Mouse (Mus musculus) embryonic facial prominence, embryonic 11.5 days (tissue): ENCODE measurements around the gene Stat2. TPM values are rescaled to one million over a fixed set of nuclear protein-coding genes. Genes with fewer than 3 reads are reported as not detected.

Experiments used
- ATAC-seq: fragments of 200-750 bp; cut with Nextera tagmentation; replicated peaks from 2 replicates; pipeline ENCODE4 v1.8.0; 2017; ENCODE audit warnings: low read depth; ENCODE audit not compliant: insufficient number of reproducible peaks, low FRiP score, low TSS enrichment
- DNase-seq: peaks from one replicate; pipeline ENCODE4 v3.0.0-alpha.2; 2015; ENCODE audit warnings: low spot score
- H3K27ac ChIP-seq: fragments of 300-500 bp; sonication (generic); replicated peaks from 2 replicates; pipeline ENCODE4 v1.5.1; 2014; ENCODE audit warnings: mild to moderate bottlenecking, low read depth, low read length, control low read depth
- H3K27me3 ChIP-seq: fragments of 300-500 bp; sonication (generic); 2 replicates; pipeline ENCODE4 v1.6.1; 2014; ENCODE audit warnings: mild to moderate bottlenecking, low read length, moderate library complexity, mixed read lengths; ENCODE audit not compliant: control insufficient read depth, insufficient read depth
- H3K36me3 ChIP-seq: fragments of 300-500 bp; sonication (generic); replicated peaks from 2 replicates; pipeline ENCODE4 v1.6.1; 2014; ENCODE audit warnings: low read depth, mild to moderate bottlenecking, low read length, moderate library complexity, mixed read lengths; ENCODE audit not compliant: control insufficient read depth, insufficient read depth
- H3K4me1 ChIP-seq: fragments of 300-500 bp; sonication (generic); 2 replicates; pipeline ENCODE4 v1.6.1; 2014; ENCODE audit warnings: low read length, mixed read lengths; ENCODE audit not compliant: control insufficient read depth, insufficient read depth
- H3K4me2 ChIP-seq: fragments of 300-500 bp; sonication (generic); 2 replicates; pipeline ENCODE4 v1.6.1; 2014; ENCODE audit warnings: low read depth, mild to moderate bottlenecking, control low read depth, low read length, moderate library complexity
- H3K4me3 ChIP-seq: fragments of 300-500 bp; sonication (generic); 2 replicates; pipeline ENCODE4 v1.5.1; 2014; ENCODE audit warnings: low read depth, low read length, control low read depth
- H3K9ac ChIP-seq: fragments of 300-500 bp; sonication (generic); replicated peaks from 2 replicates; pipeline ENCODE4 v1.6.1; 2014; ENCODE audit warnings: mild to moderate bottlenecking, control low read depth, low read length
- H3K9me3 ChIP-seq: fragments of 300-500 bp; sonication (generic); replicated peaks from 2 replicates; pipeline ENCODE4 v1.6.1; 2016; ENCODE audit warnings: mild to moderate bottlenecking, low read length, inconsistent platforms, mixed read lengths; ENCODE audit not compliant: control insufficient read depth
- WGBS: fragments of 180-500 bp; shearing (Covaris S2); extraction: QIAGEN DNeasy Blood & Tissue Kit; methylation state at CpG from one replicate; pipeline ENCODE4 v1.1.7; 2014; 5-methylcytosine and 5-hydroxymethylcytosine counted together
- polyA plus RNA-seq: library from polyadenylated mRNA; unstranded; fragments of >200 nt; fragmentation: Nextera tagmentation; extraction: Ambion mirVana; gene quantifications from 2 replicates; pipeline ENCODE4 v1.2.1, GENCODE M21; 2014

The Stat2 gene
- 12.7 and 13.4 TPM in 2 replicates for polyA plus RNA-seq

DNA sequence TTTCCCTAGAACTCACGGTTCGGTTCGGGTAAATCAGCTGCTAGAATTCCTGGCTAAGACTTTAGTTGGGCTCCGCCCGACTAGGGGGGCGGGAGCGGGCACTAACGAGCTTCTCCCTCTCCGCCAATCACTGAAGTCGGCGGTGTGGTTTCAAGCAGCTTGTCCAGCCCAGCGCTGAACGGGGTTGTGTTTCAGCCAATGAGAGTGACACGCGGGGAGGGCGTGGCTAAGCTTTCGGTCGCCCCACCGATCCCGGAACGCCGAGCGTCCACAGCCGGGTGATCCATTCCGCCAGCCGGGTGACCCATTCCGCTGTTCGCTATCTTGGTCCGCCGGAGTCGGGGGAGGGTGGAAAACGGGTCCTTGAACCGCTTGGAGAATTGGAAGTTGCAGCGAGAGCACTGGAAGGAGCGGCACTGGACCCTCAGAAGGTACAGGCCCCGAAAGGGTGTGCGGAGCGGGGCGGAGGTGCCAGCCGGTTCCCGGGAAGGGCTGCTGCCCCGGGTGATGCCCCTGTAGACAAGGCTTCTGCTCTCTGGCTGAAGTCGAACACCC lies at the start of gene Stat2:
Gene Stat2, plus strand, starts transcription at position 273 of the 555 bp plus-strand sequence.
- under 1% methylated on average over 43 of the region's 43 CpGs for WGBS
- H3K4me1 ChIP-seq, result no peaks in the 10 kb centered on the region
- H3K4me3 ChIP-seq, result peak within 1 kb of the TSS; percentile 72
- peak; percentile 98 for DNase-seq
- H3K9me3 ChIP-seq, result no peaks in the 10 kb centered on the region
- 0 out of 2 replicates have a peak within 1 kb of the TSS, but pooled peaks have one; percentile 31 for H3K27ac ChIP-seq
- peak within 1 kb of the TSS; percentile 59 for H3K4me2 ChIP-seq
- no peaks in the 10 kb centered on the region for H3K36me3 ChIP-seq
- H3K27me3 ChIP-seq, result no peaks in the 10 kb centered on the region
- H3K9ac ChIP-seq, result peak within 1 kb of the TSS; percentile 74
- ATAC-seq, result peak; percentile 97

DNA sequence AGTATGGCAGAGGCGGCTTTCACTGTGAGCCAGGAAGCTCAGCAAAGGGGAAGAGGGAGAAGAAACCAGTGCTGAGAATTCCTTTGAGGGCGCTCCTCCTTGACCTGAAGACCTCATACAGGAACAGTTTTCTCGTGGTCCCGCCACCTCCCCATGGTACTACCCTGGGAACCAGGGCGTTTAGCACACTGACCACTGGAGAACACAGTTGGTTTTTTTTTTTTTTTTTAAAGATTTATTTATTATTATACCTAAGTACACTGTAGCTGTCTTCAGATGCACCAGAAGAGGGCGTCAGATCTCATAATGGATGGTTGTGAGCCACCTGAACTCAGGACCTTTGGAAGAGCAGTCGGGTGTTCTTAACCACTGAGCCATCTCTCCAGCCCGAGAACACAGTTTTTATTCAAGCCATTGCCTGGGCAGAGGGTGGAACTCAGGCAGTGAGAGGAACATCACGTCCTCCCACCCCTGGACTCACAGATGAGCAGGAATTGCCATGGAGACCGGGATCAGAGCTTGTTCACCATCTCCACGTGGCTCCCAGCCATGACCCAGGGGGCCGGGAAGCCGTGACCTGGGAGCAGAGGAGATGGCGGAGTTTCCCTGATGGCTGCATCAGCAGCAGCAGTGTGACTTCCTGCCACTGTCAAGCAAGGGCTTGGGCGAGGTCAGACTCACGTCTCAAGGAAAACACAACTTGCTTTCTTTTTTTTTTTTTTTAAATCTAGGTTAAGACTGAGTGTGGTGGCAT lies 48.6 kb upstream of the Stat2 start:
- WGBS, result 49% methylated on average over 16 of the region's 16 CpGs
- Histone ChIP-seq H3K9ac (no peak overlapping the region), H3K4me3 (no peak overlapping the region), H3K4me2 (no peak overlapping the region), H3K36me3 (no peaks in the 10 kb centered on the region), H3K27me3 (no peaks in the 10 kb centered on the region), H3K27ac (no peak overlapping the region), H3K9me3 (no peaks in the 10 kb centered on the region), H3K4me1 (no peaks in the 10 kb centered on the region)
- ATAC-seq (no peak), DNase-seq (no peak)

DNA sequence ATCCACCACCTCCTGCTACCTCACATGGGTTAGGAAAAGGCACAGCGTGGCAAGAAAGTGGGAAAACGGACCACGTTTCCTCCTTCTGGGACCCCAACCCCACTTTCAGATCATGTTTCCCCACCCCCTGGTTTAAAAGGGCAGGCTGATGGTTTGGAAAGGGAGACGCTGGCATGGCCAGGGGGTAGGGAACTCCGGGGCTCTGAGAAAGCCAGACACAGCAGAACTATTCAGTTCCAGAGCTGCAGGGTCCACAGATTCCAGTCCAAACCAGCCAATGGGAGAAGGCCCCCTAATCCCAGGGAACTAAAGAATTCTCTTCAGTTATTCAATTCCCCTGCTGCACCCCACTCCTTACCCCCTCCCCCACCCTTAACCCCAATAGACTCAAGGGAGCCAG lies 45.3 kb upstream of the Stat2 start:
- Histone ChIP-seq H3K4me3 (no peak overlapping the region), H3K4me1 (no peaks in the 10 kb centered on the region), H3K36me3 (no peaks in the 10 kb centered on the region), H3K9ac (no peak overlapping the region), H3K27me3 (no peaks in the 10 kb centered on the region), H3K27ac (no peak overlapping the region), H3K4me2 (no peak overlapping the region), H3K9me3 (no peaks in the 10 kb centered on the region)
- DNase-seq (no peak), ATAC-seq (no peak)
- WGBS, result 28% methylated on average over 5 of the region's 5 CpGs

GRCm38 (mm10) chr10:128225538-128225937 lies 44.8 kb upstream of the Stat2 start, which contains the start of gene Mip:
TSS of gene Mip (plus strand) at chr10:128225838.
- no peak within 1 kb of the TSS for H3K4me3 ChIP-seq
- H3K9ac ChIP-seq, result no peak within 1 kb of the TSS; the same call in 1 of the 2 replicates
- H3K27ac ChIP-seq, result 0 out of 2 replicates have a peak within 1 kb of the TSS, but pooled peaks have one; percentile 28

DNA sequence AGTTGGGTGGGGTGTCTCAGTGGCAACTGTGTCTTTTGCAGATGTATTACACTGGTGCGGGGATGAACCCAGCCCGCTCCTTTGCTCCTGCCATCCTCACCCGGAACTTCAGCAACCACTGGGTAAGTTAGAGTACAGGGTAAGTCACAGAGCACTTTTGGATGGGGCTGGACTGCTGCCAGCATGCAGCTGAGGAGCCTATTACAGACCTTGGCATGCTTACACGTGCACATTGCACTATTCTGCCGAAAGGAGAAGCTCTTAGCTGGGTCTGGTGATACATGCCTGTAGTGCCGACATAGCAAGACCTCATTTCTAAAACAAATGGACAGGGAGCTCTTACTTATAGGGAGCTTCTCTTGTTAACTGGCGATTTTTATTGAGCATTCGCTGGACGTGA lies 42.8 kb upstream of the Stat2 start:
- no peaks in the 10 kb centered on the region for H3K4me1 ChIP-seq
- 87% methylated on average over 9 of the region's 9 CpGs for WGBS
- no peak for DNase-seq

More at GRCm38 (mm10) chr10:128225538-128225937, 44.8 kb upstream of the Stat2 start, which contains the start of gene Mip:
- Histone ChIP-seq H3K27me3 (no peaks in the 10 kb centered on the region), H3K36me3 (no peaks in the 10 kb centered on the region), H3K4me1 (no peaks in the 10 kb centered on the region), H3K9me3 (no peaks in the 10 kb centered on the region), H3K4me2 (no peak within 1 kb of the TSS)
- 49% methylated on average over 4 of the region's 4 CpGs for WGBS
- DNase-seq, result no peak
- ATAC-seq, result no peak

GRCm38 (mm10) chr10:128228009-128228408 lies 42.4 kb upstream of the Stat2 start:
- no peaks in the 10 kb centered on the region for H3K9me3 ChIP-seq
- ATAC-seq, result no peak
- H3K4me2 ChIP-seq, result no peak overlapping the region
- no peaks in the 10 kb centered on the region for H3K4me1 ChIP-seq
- no peaks in the 10 kb centered on the region for H3K36me3 ChIP-seq
- H3K9ac ChIP-seq, result no peak overlapping the region
- no peak overlapping the region for H3K4me3 ChIP-seq
- WGBS, result 92% methylated on average over 8 of the region's 8 CpGs
- no peak for DNase-seq
- H3K27ac ChIP-seq, result no peak overlapping the region
- no peaks in the 10 kb centered on the region for H3K27me3 ChIP-seq

More for the DNA sequence above, 42.8 kb upstream of the Stat2 start:
- Histone ChIP-seq H3K27ac (no peak overlapping the region), H3K4me2 (no peak overlapping the region), H3K36me3 (no peaks in the 10 kb centered on the region), H3K27me3 (no peaks in the 10 kb centered on the region), H3K9me3 (no peaks in the 10 kb centered on the region), H3K9ac (no peak overlapping the region), H3K4me3 (no peak overlapping the region)
- no peak for ATAC-seq

- WGBS, result 79% methylated on average over 12 of the region's 12 CpGs
- Histone ChIP-seq H3K36me3 (no peaks in the 10 kb centered on the region; the same call in 1 of the 2 replicates), H3K27me3 (no peaks in the 10 kb centered on the region), H3K4me1 (no peaks in the 10 kb centered on the region), H3K27ac (0 out of 2 replicates have a peak overlapping the region, but pooled peaks have one; percentile 44), H3K9ac (no peak overlapping the region), H3K4me3 (no peak overlapping the region), H3K4me2 (no peak overlapping the region; the same call in 1 of the 2 replicates), H3K9me3 (no peaks in the 10 kb centered on the region)
- DNase-seq (no peak), ATAC-seq (no peak)
Measured at GRCm38 (mm10) chr10:128230582-128230981, 39.8 kb upstream of the Stat2 start.

- no peaks in the 10 kb centered on the region; the same call in 1 of the 2 replicates for H3K36me3 ChIP-seq
- 21% methylated on average over 5 of the region's 5 CpGs for WGBS
- H3K27me3 ChIP-seq, result no peaks in the 10 kb centered on the region
- peak overlapping the region; percentile 90 for H3K9ac ChIP-seq
- no peak for DNase-seq
- ATAC-seq, result no peak
- H3K27ac ChIP-seq, result peak overlapping the region; percentile 44; the same call in 1 of the 2 replicates
- H3K4me1 ChIP-seq, result no peaks in the 10 kb centered on the region
- H3K9me3 ChIP-seq, result no peaks in the 10 kb centered on the region
- H3K4me3 ChIP-seq, result peak overlapping the region; percentile 68
- peak overlapping the region; percentile 69 for H3K4me2 ChIP-seq
Measured at GRCm38 (mm10) chr10:128231146-128231545, 39.2 kb upstream of the Stat2 start.
